Mouse (Mus musculus) heart, embryonic 16.5 days (tissue): ENCODE results near the gene Rnf207. TPM values are rescaled to one million over a fixed set of nuclear protein-coding genes. Genes with fewer than 3 reads are reported as not detected.

Experiments used
- ATAC-seq: fragments of 200-750 bp; cut with Nextera tagmentation; replicated peaks from 2 replicates; pipeline ENCODE4 v1.8.0; 2017; ENCODE audit warnings: moderate number of reproducible peaks; ENCODE audit not compliant: insufficient read depth, low FRiP score; ENCODE audit errors: extremely low read depth
- H3K27ac ChIP-seq: fragments of 300-500 bp; sonication (generic); 2 replicates; pipeline ENCODE4 v1.5.1; 2014; ENCODE audit warnings: mild to moderate bottlenecking, low read length, control low read depth, moderate library complexity
- H3K27me3 ChIP-seq: fragments of 300-500 bp; sonication (generic); 2 replicates; pipeline ENCODE4 v1.6.1; 2014; ENCODE audit warnings: low read length, mixed read lengths; ENCODE audit not compliant: control insufficient read depth, insufficient read depth
- H3K36me3 ChIP-seq: fragments of 300-500 bp; sonication (generic); 2 replicates; pipeline ENCODE4 v1.6.1; 2014; ENCODE audit not compliant: control insufficient read depth, insufficient read depth
- H3K4me1 ChIP-seq: fragments of 300-500 bp; sonication (generic); 2 replicates; pipeline ENCODE4 v1.6.1; 2014; ENCODE audit warnings: low read length, mixed read lengths; ENCODE audit not compliant: control insufficient read depth, insufficient read depth
- H3K4me2 ChIP-seq: fragments of 300-500 bp; sonication (generic); 2 replicates; pipeline ENCODE4 v1.6.1; 2014; ENCODE audit warnings: low read depth, mild to moderate bottlenecking, control low read depth, low read length
- H3K4me3 ChIP-seq: fragments of 300-500 bp; sonication (generic); 2 replicates; pipeline ENCODE4 v1.5.1; 2014; ENCODE audit warnings: mild to moderate bottlenecking, control low read depth, low read length
- H3K9ac ChIP-seq: fragments of 300-500 bp; sonication (generic); 2 replicates; pipeline ENCODE4 v1.6.1; 2014; ENCODE audit warnings: low read length, control low read depth
- H3K9me3 ChIP-seq: fragments of 300-500 bp; sonication (generic); replicated peaks from 2 replicates; pipeline ENCODE4 v1.6.1; 2016; ENCODE audit warnings: low read length; ENCODE audit not compliant: control insufficient read depth
- WGBS: fragments of 180-500 bp; shearing (Covaris S2); extraction: QIAGEN DNeasy Blood & Tissue Kit; methylation state at CpG from one replicate; pipeline ENCODE4 v1.1.7; 2014; 5-methylcytosine and 5-hydroxymethylcytosine counted together
- polyA plus RNA-seq: library from polyadenylated mRNA; unstranded; fragments of >200 nt; fragmentation: Nextera tagmentation; extraction: Ambion mirVana; gene quantifications from 2 replicates; pipeline ENCODE4 v1.2.1, GENCODE M21; 2015

The Rnf207 gene
- polyA plus RNA-seq, 1 experiment from 2014 or later = 122 TPM

- H3K4me3 ChIP-seq = no peak overlapping the region
- 27% methylated on average over 6 of the region's 6 CpGs for WGBS
- no peak overlapping the region for H3K27ac ChIP-seq
- H3K4me1 ChIP-seq = peaks cover 6% of the 10 kb centered on the region
- H3K27me3 ChIP-seq = peaks cover 47% of the 10 kb centered on the region
- ATAC-seq = no peak
- no peak overlapping the region for H3K9ac ChIP-seq
- peaks cover 25% of the 10 kb centered on the region for H3K36me3 ChIP-seq
- H3K4me2 ChIP-seq = no peak overlapping the region
- no peaks in the 10 kb centered on the region for H3K9me3 ChIP-seq
These were observed 19.0 kb upstream of the Rnf207 start for GRCm38 (mm10) chr4:152337772-152338171.

GRCm38 (mm10) chr4:152333587-152333986 is 14.8 kb upstream of the Rnf207 start:
- H3K9me3 ChIP-seq = no peaks in the 10 kb centered on the region
- H3K9ac ChIP-seq = no peak overlapping the region
- no peak for ATAC-seq
- H3K36me3 ChIP-seq = peaks cover 56% of the 10 kb centered on the region
- H3K27ac ChIP-seq = no peak overlapping the region
- 93% methylated on average over 12 of the region's 12 CpGs for WGBS
- H3K4me1 ChIP-seq = peaks cover 2% of the 10 kb centered on the region
- H3K4me2 ChIP-seq = no peak overlapping the region
- H3K4me3 ChIP-seq = no peak overlapping the region
- peaks cover 18% of the 10 kb centered on the region for H3K27me3 ChIP-seq

- Histone ChIP-seq H3K9ac (no peak overlapping the region), H3K4me3 (no peak overlapping the region), H3K4me2 (no peak overlapping the region), H3K9me3 (no peaks in the 10 kb centered on the region), H3K27me3 (peaks cover 12% of the 10 kb centered on the region), H3K36me3 (peaks cover 60% of the 10 kb centered on the region), H3K4me1 (0 out of 2 replicates have a peak, but pooled peaks cover 2% of the 10 kb centered on the region), H3K27ac (no peak overlapping the region)
- ATAC-seq = peak; percentile 47
- WGBS = 40% methylated on average over 2 of the region's 2 CpGs
These were observed 14.2 kb upstream of the Rnf207 start for GRCm38 (mm10) chr4:152332952-152333351.

- Histone ChIP-seq H3K9me3 (no peaks in the 10 kb centered on the region), H3K36me3 (peaks cover 44% of the 10 kb centered on the region), H3K9ac (no peak overlapping the region), H3K27me3 (no peaks in the 10 kb centered on the region), H3K4me1 (peaks cover 19% of the 10 kb centered on the region), H3K27ac (no peak overlapping the region), H3K4me3 (no peak overlapping the region), H3K4me2 (no peak overlapping the region)
- WGBS = 79% methylated on average over 6 of the region's 6 CpGs
- no peak for ATAC-seq
These were observed 9.9 kb upstream of the Rnf207 start for GRCm38 (mm10) chr4:152328691-152329090.

GRCm38 (mm10) chr4:152326543-152326942 is 7.8 kb upstream of the Rnf207 start:
- Histone ChIP-seq H3K4me1 (peaks cover 19% of the 10 kb centered on the region), H3K27me3 (no peaks in the 10 kb centered on the region), H3K36me3 (peaks cover 33% of the 10 kb centered on the region), H3K27ac (no peak overlapping the region), H3K4me3 (peak overlapping the region; percentile 83), H3K9me3 (no peaks in the 10 kb centered on the region), H3K4me2 (peak overlapping the region; percentile 96), H3K9ac (peak overlapping the region; percentile 92)
- 2% methylated on average over 11 of the region's 11 CpGs for WGBS
- ATAC-seq = no peak

- Histone ChIP-seq H3K36me3 (peaks cover 26% of the 10 kb centered on the region), H3K27ac (peak within 1 kb of the TSS; percentile 72), H3K4me1 (peaks cover 19% of the 10 kb centered on the region), H3K4me3 (peak within 1 kb of the TSS; percentile 83), H3K9ac (peak within 1 kb of the TSS; percentile 92), H3K9me3 (no peaks in the 10 kb centered on the region), H3K4me2 (peak within 1 kb of the TSS; percentile 96), H3K27me3 (no peaks in the 10 kb centered on the region)
- peak; percentile 94 for ATAC-seq
- WGBS = under 1% methylated on average over 70 of the region's 70 CpGs
These were observed 7.0 kb upstream of the Rnf207 start, which contains the start of gene Rpl22 for GRCm38 (mm10) chr4:152325574-152326411. Rpl22 (plus strand) TSS chr4:152325742.

GRCm38 (mm10) chr4:152324641-152325562 is 6.1 kb upstream of the Rnf207 start:
- H3K9ac ChIP-seq = peak overlapping the region; percentile 66
- H3K36me3 ChIP-seq = peaks cover 17% of the 10 kb centered on the region
- H3K9me3 ChIP-seq = no peaks in the 10 kb centered on the region
- ATAC-seq = peak; percentile 15
- 43% methylated on average over 16 of the region's 16 CpGs for WGBS
- H3K27me3 ChIP-seq = no peaks in the 10 kb centered on the region
- peak overlapping the region; percentile 61 for H3K4me2 ChIP-seq
- peak overlapping the region; percentile 47 for H3K27ac ChIP-seq
- H3K4me1 ChIP-seq = peaks cover 19% of the 10 kb centered on the region
- peak overlapping the region; percentile 83 for H3K4me3 ChIP-seq

GRCm38 (mm10) chr4:152321464-152321863 is 2.7 kb upstream of the Rnf207 start:
- no peak overlapping the region for H3K9ac ChIP-seq
- ATAC-seq = no peak
- 58% methylated on average over 5 of the region's 5 CpGs for WGBS
- H3K36me3 ChIP-seq = no peaks in the 10 kb centered on the region
- H3K4me1 ChIP-seq = peaks cover 10% of the 10 kb centered on the region
- H3K27ac ChIP-seq = no peak overlapping the region
- no peaks in the 10 kb centered on the region for H3K9me3 ChIP-seq
- H3K4me3 ChIP-seq = no peak overlapping the region
- H3K27me3 ChIP-seq = peaks cover 5% of the 10 kb centered on the region
- H3K4me2 ChIP-seq = no peak overlapping the region
